Mouse (Mus musculus) ovary, postnatal 14 days (tissue): ENCODE measurements around the gene Capzb.
A peak's percentile ranks its signal among the peaks of the same experiment; 100 is the strongest.

Experiments used
- DNase-seq: peaks from one replicate; pipeline ENCODE4 v3.0.0; 2022; ENCODE audit warnings: low spot score

Gene Capzb

DNA sequence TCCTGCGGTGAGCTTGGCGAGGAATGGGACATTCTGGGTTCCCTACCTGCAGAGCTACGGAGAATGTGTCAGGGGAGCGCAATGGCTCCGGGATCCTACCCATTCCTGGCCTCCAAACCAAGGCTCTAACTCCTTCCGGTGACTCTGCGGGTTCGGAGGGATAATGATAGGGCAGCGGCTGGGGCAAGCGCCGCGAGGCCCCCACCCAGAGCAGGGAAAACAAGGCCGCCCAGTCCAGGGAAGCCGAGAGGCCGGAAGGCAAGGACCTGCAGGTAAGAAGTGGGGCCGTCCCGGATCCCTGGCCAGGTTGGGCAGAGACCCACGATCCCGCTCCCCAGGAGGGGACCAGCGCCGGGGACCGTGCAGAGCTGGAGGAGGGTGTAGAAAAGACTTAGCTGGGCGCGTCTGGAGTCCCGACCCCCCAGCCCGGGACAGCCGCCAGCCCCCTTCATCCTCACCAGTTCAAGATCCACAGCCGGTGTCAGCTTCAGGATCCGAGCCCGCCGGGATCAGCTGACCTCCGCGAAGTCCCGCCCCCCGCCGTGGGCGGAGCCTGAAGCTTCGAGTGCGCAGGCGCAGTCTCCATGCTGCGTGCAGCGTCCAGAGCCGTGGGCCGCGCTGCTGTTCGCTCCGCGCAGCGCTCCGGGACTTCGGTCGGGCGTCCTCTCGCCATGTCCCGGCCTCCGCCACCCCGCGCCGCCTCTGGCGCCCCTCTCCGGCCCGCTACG, 117.6 kb downstream of the Capzb start, which contains the start of the genes Pqlc2 and Akr7a5:
TSS of gene Pqlc2 (minus strand) at position 538 of the 728 bp plus-strand sequence.
TSS of gene Akr7a5 (plus strand) at position 574 of the 728 bp plus-strand sequence.
- peak; percentile 99 for DNase-seq

DNA sequence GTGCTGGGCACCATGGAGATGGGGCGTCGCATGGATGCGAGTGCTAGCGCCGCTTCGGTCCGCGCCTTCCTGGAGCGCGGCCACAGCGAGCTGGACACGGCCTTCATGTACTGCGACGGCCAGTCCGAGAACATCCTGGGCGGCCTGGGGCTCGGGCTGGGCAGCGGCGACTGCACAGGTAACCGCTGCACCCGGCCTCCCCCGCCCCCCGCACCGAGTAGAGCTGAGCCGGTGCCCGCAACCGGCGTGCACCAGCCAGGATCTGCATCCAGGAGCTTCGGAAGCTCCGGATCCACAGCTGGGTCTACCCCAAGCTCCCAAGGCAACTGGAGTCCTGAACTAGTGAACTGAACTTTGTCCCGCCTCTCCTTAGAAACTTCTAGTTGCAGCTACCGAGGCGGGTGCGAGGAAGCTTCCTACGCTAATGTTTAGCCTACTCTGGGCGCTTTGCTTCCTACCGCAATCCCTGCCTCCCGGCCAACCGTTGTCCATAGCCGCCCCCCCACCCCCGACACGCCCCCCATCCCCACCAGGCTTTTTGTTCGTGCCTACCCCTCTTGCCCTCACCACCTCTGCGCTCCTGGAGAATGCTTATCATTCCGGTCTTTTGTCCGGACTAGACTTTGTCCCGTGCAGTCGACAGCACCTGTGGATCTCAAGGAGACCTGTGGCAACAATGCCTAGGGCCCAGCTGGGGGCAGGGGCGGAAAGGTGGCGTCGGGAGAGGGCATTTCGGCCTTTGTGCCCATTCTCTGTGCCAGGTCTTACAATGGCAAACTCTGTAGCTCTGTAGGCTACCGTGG, 118.4 kb downstream of the Capzb start:
- no peak for DNase-seq

DNA sequence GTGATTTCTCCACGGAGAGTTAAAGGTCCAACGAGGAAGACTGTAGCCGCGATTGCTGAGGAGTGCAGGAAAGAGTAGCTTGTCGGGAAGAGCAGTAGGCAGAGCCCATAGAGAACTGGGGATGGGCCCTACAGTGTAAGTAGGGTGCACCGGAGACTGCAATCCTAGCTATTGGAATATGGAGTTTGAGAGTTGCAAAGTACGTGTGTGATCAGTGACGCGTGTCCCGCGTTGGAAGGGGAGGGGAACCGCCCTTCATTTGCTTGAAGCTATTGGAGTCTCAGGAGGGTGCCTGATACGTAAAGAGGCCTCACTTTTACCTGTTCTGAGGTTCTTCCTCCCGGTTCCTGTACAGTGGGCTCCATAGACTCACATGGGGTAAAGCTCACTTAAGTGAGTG, 119.0 kb downstream of the Capzb start:
- no peak for DNase-seq

DNA sequence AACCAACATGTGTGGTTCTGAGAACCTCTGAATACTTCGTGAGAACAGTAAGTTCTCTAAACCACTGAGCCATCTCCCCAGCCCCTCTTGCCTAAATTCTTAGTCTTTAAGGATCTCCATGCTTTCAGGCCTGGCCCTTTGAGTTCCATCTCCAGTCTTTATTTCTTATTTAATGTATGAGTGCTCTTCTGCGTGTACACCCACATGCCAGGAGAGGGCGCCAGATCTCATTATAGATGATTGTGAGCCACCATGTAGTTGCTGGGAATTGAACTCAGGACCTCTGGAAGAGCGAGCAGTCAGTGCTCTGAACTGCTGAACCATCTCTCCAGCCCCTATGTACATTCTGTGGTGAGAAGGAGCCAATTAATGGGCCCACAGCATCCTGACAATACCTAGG, 119.9 kb downstream of the Capzb start:
- DNase-seq = no peak

DNA sequence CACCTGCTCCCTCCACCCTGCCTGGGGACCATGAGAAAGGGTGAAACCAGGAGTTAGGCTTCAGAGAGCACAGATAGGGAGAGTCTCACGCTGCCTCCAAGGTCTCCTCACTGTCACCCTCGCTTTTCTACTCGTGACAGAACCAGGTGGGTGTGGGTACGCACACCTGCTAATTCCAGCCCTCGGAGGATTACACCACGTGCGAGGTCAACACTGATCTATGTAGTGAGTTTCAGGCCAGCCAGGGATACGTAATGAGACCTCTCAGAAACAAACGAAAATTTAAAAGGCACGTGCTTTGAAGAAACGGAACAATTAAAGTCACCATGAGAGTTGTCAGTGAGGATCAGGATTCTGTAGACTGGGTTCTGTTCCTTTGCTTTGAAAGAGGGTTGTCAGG, 125.8 kb downstream of the Capzb start:
- DNase-seq = no peak

DNA sequence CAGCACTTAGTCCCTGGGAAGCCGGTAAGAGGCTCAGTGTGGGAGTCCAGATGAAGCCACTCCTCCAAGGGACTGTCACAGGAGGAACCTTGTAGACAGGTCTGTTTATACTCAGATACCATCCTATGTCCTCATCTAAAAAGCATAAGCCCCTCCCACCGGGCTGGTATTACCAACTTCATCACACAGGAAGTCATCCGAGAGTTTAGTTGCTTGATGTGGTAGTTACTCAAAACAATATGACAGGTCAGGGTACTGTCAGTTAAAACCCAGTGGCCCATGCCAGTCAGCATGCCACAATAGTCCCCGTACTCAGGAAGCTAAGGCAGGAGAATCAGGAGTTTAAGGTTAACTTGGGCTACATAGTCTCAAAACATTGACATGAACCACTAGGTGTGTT, 127.0 kb downstream of the Capzb start:
- no peak for DNase-seq

DNA sequence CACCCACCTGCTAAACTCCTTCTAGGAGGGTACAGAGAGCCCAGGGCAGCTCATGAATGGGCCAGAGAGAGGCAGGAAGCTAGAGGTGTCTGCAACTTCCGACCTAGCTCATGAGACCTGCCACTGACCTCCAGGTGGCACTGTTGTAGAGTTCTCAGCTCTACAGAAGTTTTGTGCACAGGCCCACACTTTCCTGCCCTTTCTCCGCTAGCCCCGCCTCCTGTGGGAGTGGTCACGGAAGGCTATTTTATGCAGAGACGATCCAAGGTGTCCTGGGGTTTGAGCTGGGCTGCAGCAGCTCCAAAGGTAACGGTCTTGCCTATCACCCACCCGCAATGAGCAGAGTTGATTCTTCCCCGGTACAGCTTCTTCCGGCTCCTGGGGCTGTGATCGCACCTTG, 137.9 kb downstream of the Capzb start:
- peak; percentile 64 for DNase-seq

DNA sequence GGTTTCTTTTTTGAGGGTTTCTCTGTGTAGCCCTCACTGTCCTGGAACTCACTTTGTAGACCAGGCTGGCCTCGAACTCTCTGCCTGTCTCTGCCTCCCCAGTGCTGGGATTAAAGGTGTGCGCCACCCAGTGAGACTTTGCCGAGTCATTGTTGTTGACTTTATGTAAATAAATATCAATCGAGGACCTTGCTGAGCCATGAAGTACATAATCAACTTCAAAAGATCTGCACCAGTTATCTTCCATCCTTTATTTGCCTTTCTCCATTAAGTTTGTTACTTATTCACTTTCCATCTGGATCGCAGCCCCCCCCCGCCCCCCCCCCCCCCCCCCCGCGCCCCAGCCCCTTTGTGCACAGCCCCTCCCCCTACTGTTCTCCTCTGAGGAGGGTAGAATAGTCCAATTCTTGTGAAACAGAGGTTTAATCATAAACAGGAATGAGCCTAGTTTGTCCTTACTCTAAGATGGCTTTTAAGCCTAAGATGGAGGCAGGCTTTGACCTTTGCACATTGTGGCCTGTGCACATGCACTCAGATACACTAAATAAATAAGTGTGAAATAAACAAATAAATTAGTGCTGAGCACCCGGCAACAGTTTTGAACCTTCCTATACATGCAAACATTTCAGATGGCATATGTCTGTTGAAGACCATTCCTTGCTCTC, 142.1 kb downstream of the Capzb start:
- DNase-seq = no peak

DNA sequence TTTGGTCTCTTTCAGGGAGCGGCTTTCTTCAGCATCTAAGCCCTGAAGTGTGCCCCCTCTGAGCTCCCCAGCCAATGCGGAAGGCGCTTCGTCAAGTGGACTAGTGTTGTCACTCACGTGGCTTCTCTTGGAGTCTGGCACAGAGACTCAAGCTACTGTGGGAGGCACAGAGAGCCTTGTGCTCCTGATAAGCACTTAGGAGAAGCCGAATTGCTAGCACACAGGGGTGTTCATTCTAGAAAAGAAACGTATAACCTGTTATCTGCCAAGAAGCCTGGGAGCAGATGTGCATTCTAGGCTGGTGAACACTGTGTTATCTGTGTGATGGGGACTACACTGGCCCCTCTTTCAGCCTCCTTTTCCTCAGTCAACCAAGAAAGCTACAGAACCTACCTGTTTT, 142.8 kb downstream of the Capzb start:
- no peak for DNase-seq

DNA sequence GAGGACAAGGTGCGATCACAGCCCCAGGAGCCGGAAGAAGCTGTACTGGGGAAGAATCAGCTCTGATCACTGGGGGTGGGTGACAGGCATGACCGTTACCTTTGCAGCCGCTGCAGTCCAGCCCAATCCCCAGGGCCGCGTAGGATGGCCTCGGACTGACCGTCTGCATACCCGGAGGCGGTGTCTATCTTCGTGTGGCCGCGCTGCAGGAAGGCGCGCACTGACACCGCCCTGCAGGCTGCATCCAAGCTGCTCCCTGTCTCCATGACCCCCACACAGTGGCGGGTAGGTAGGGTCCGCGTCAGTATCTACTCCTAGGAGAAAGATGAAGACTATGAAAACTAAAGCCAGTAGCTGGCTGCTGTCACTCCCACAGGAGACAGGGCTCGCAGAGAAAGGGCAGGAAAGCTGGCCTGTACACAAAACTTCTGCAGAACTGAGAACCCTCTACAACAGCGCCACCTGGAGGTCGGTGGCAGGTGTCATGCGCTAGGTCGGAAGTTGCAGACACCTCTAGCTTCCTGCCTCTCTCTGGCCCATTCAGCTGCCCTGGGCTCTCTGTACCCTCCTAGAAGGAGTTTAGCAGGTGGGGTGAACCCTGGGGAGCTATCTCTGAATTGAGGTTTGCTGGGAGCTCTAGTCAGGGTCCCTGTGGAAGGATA, 144.3 kb downstream of the Capzb start:
- peak; percentile 73 for DNase-seq

DNA sequence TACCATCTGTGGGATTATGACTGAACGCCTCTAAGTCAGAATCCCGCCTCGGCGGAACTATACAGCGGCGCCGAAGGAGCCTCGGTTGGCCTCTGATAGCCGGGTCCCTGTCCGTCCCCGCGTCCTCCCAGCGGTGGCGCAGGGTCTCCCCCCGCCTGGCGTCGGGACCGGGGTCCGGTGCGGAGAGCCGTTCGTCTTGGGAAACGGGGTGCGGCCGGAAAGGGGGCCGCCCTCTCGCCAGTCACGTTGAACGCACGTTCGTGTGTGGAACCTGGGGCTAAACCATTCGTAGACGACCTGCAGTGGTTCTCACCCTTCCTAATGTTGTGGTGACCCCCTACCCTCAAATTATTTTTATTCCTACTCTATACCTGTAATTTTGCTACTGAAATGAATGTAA, 145.4 kb downstream of the Capzb start:
- DNase-seq = no peak

DNA sequence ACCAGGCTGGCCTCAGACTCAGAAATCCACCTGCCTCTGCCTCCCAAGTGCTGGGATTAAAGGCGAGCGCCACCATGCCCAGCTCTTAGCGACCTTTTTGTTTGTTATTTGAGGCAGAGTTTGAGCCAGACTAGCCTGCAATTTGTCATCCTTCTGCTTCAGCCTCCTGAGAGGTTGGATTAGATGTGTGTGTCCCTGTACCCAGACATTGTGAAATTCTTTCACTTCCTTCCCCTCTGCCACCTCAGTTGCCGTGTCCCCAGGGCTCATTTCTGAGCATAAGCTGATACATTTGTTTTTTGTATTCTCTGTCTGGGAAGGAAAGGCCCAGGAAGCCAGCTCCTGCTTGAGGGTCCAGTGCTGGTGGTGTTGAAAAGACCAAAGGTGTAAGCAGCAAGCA, 148.1 kb downstream of the Capzb start:
- DNase-seq = no peak
